Mouse (Mus musculus) kidney, adult 2 months (tissue): ENCODE results near the gene Slc25a13.

Experiments
- CTCF ChIP-seq: fragments of 200-500 bp; conservative IDR thresholded peaks from 2 replicates; pipeline ENCODE4 v1.5.1; 2011; ENCODE audit warnings: low read depth, mild to moderate bottlenecking, control low read depth, low read length, moderate library complexity, mixed read lengths; ENCODE audit not compliant: insufficient read depth, insufficient read length
- POLR2A ChIP-seq: fragments of 200-500 bp; IDR thresholded peaks from one replicate; pipeline ENCODE4 v1.6.1; 2011; ENCODE audit warnings: low read depth, low read length, control low read depth

GRCm38 (mm10) chr6:6004756-6005485 is 212.1 kb downstream of the Slc25a13 start:
- TF ChIP-seq CTCF = no peak
- no peak for TF ChIP-seq POLR2A
